Mouse (Mus musculus) heart, embryonic 14.5 days (tissue): ENCODE measurements at regions not wholly inside any gene's neighbourhood (a gene's known extent, or its start where the extent isn't known, plus 50 kb on each side); places are given as distances from the start of the nearest gene placed in this dataset.

ENCODE experiments used
- ATAC-seq: fragments of 200-750 bp; cut with Nextera tagmentation; 2 replicates; pipeline ENCODE4 v1.8.0; 2017; ENCODE audit warnings: low read depth, moderate TSS enrichment; ENCODE audit not compliant: insufficient number of reproducible peaks, insufficient read depth, low FRiP score
- H3K27ac ChIP-seq, 2 experiments: fragments of 200-500 bp in 1 of 2; fragments of 300-500 bp in 1 of 2; sonication (generic) in 1 of 2; replicated peaks in 1 of 2; 2 replicates each; pipeline ENCODE4 v1.5.1; 2012 to 2014; ENCODE audit warnings: low read depth in 2 of 2, low read length in 2 of 2, control low read depth in 1 of 2, mild to moderate bottlenecking in 1 of 2, mixed read lengths in 1 of 2; ENCODE audit not compliant: control insufficient read depth in 1 of 2, insufficient read depth in 1 of 2
- H3K27me3 ChIP-seq: fragments of 300-500 bp; sonication (generic); 2 replicates; pipeline ENCODE4 v1.6.1; 2014; ENCODE audit warnings: mild to moderate bottlenecking, low read length, control low read depth; ENCODE audit not compliant: control insufficient read depth, insufficient read depth
- H3K36me3 ChIP-seq: fragments of 300-500 bp; sonication (generic); 2 replicates; pipeline ENCODE4 v1.6.1; 2014; ENCODE audit warnings: mild to moderate bottlenecking, control low read depth, low read length, mixed read lengths; ENCODE audit not compliant: control insufficient read depth, insufficient read depth
- H3K4me1 ChIP-seq, 2 experiments: fragments of 200-500 bp in 1 of 2; fragments of 300-500 bp in 1 of 2; sonication (generic) in 1 of 2; 2 replicates each; pipeline ENCODE4 v1.6.1; 2012 to 2014; ENCODE audit warnings: low read length in 2 of 2, control low read depth in 1 of 2, mixed read lengths in 1 of 2; ENCODE audit not compliant: control insufficient read depth in 2 of 2, insufficient read depth in 2 of 2
- H3K4me2 ChIP-seq: fragments of 300-500 bp; sonication (generic); 2 replicates; pipeline ENCODE4 v1.6.1; 2014; ENCODE audit warnings: mild to moderate bottlenecking, low read length
- H3K4me3 ChIP-seq, 2 experiments: fragments of 200-500 bp in 1 of 2; fragments of 300-500 bp in 1 of 2; sonication (generic) in 1 of 2; 2 replicates each; pipeline ENCODE4 v1.5.1; 2012 to 2014; ENCODE audit warnings: low read length in 2 of 2, mild to moderate bottlenecking in 2 of 2, control low read depth in 1 of 2, low read depth in 1 of 2, moderate library complexity in 1 of 2; ENCODE audit not compliant: control insufficient read depth in 1 of 2, insufficient read depth in 1 of 2
- H3K9ac ChIP-seq: fragments of 300-500 bp; sonication (generic); 2 replicates; pipeline ENCODE4 v1.6.1; 2014; ENCODE audit warnings: mild to moderate bottlenecking, low read length
- H3K9me3 ChIP-seq: fragments of 300-500 bp; sonication (generic); 2 replicates; pipeline ENCODE4 v1.6.1; 2016; ENCODE audit warnings: low read length, control low read depth; ENCODE audit not compliant: control insufficient read depth
- WGBS: fragments of 180-500 bp; shearing (Covaris S2); extraction: QIAGEN DNeasy Blood & Tissue Kit; methylation state at CpG from one replicate; pipeline ENCODE4 v1.1.7; 2014; 5-methylcytosine and 5-hydroxymethylcytosine counted together

DNA sequence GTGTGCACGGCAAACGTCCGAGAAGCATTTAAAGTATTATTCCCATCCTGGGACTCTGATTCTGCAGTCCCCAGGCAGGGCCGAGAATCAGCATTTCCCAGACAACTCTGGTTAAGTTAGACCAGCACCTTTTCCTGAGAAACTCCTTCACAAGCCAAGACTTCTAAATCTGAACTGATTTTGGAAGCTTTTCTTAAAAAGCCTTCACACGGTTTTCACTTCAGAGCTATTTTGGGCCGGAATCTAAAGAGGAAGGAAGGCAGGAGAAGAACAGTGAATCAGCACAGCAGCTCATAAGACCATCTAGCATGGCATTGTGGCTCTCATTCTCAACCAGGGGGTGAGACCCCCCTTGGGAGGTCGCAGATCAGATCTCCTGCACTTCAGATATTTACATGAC is 57.5 kb upstream of the Phyhipl start:
- Histone ChIP-seq H3K27me3 (no peaks in the 10 kb centered on the region), H3K36me3 (no peaks in the 10 kb centered on the region), H3K4me2 (no peak overlapping the region), H3K27ac (no peak overlapping the region), H3K9ac (no peak overlapping the region), H3K4me1 (no peaks in the 10 kb centered on the region), H3K9me3 (no peaks in the 10 kb centered on the region), H3K4me3 (no peak overlapping the region)
- 67% methylated on average over 7 of the region's 7 CpGs for WGBS
- ATAC-seq = no peak

- 64% methylated on average over 3 of the region's 3 CpGs for WGBS
- H3K4me2 ChIP-seq = no peak overlapping the region
- ATAC-seq = no peak
- H3K9ac ChIP-seq = no peak overlapping the region
- no peaks in the 10 kb centered on the region for H3K9me3 ChIP-seq
- H3K4me1 ChIP-seq = no peaks in the 10 kb centered on the region
- H3K27ac ChIP-seq = no peak overlapping the region
- H3K27me3 ChIP-seq = no peaks in the 10 kb centered on the region
- no peaks in the 10 kb centered on the region for H3K36me3 ChIP-seq
- H3K4me3 ChIP-seq = no peak overlapping the region
These were observed 53.0 kb upstream of the Phyhipl start for GRCm38 (mm10) chr10:70708806-70709205.
